Mouse (Mus musculus) testis, adult 10 weeks (tissue): ENCODE measurements around the gene Vapb. TPM values are rescaled to one million over a fixed set of nuclear protein-coding genes. Genes with fewer than 3 reads are reported as not detected.

Experiments
- polyA plus RNA-seq: library from polyadenylated mRNA; stranded (reverse); fragments of 350-450 nt; fragmentation: Illumina TruSeq; extraction: RNeasy Lipid Tissue Mini Kit (QIAGEN cat#74804); gene quantifications from one replicate; pipeline ENCODE4 v1.2.3, GENCODE M21; 2014; ENCODE audit warnings: low read depth, low replicate concordance

Gene Vapb
- 56.1 TPM for polyA plus RNA-seq

DNA sequence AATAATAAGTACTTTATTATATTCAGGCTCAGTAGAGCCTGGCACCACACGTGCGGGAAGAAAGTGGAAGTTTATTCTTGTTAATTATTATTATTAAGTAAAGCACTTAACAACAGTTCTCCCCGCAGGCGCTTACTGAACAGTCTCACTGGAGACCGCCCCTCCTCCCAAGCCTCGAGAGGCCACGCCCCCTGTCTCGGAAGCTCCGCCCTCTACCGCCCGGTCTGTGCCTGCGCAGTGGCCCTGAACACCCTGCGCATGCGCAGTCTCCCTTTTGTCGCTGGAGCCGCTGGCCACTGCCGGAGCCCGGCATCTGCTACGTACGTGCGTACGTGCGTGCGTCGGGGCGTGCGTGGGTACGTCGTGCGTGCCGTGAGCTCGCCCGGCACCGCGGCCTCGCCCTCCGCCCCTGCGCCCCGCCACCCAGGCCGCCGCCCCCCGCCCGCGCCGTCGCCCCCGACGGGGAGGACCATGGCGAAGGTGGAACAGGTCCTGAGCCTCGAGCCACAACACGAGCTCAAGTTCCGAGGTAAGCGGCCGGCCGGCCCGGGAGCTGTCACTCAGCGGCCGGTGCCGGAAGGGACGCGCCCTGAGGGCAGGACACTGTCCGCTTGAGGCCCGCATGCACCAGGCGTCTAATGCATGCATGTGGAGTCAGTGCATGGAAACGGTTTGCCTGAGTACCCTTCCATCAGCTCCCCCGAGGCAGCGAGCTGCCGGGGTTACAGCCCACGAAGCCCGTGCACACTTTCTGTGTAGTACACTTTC is at the start of gene Vapb:
Gene Vapb (plus strand): TSS at position 290 of the 768 bp plus-strand sequence.

DNA sequence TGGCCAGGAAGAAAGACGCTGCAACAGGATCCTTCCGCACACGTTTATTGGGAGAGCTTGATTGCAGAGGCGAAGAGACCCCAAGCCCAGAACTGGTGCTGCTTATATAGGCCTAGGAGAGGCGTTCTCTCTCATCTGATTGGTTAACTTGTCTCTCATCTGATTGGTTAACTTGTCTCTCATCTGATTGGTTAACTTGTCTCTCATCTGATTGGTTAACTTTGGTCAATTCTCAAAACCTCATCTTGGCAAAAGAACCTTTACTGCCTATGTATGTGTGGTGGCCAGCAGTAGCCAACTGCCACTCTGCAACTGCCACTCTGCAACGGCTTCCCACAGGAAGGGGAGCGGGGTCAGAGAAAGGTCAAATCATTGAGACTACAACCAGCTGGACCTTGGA is 18.2 kb upstream of the Vapb start, which contains the start of gene 1700010B08Rik:
Gene 1700010B08Rik (plus strand): TSS at position 301 of the 400 bp plus-strand sequence.

Other genes starting within 250 kb of the Vapb start
- gene 1700021F07Rik, start 214.9 kb upstream of the Vapb start, polyA plus RNA-seq: 4.6 TPM
- 15.9 TPM for gene Ankrd60, start 159.1 kb upstream of the Vapb start, polyA plus RNA-seq
- 46.9 TPM for gene Rab22a, start 77.8 kb upstream of the Vapb start, polyA plus RNA-seq
- 71.0 TPM for gene 1700010B08Rik, start 18.1 kb upstream of the Vapb start, polyA plus RNA-seq